Mouse (Mus musculus): ENCODE measurements at regions not wholly inside any gene's neighbourhood (a gene's known extent, or its start where the extent isn't known, plus 50 kb on each side); places are given as distances from the start of the nearest gene placed in this dataset.

GRCm38 (mm10) chr9:83691332-83692198 is 114.5 kb downstream of the Elovl4 start:
- TF ChIP-seq CTCF (conservative IDR thresholded peaks at IDR 0.05; ENCODE audit: insufficient read depth, insufficient read length, low read depth, low read length) (peak; percentile 69), POLR2A (IDR thresholded peaks at IDR 0.05; ENCODE audit: low read depth, low read length) (no peak)
